Mouse (Mus musculus) cerebellum, postnatal 4 days (tissue): ENCODE results near the gene Cdh4.
A peak's percentile ranks its signal among the peaks of the same experiment; 100 is the strongest.

Experiments
- DNase-seq, 2 experiments: peaks; one replicate each; pipeline ENCODE4 v3.0.0; 2022; ENCODE audit warnings: low spot score in 2 of 2, mixed read lengths in 1 of 2

The Cdh4 gene

DNA sequence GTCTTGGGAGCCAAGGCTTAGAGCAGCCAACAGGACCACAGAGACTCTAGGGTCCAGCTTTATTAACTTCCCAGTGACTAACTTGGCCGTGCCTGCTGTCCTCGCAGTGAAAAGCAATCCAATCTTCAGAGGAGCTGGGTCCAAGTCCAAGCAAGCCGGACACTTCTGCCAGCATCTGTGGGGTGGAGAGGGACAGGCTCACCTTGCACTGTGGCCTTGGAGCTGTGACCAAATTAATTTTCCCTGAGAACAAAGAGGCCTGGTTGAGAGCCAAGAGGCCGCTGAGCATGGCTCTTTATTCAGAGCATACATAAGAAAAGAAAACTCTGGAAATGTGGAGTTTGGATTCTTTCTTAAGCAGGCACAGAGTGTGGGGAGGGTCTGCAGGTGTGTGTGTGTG, 152.8 kb downstream of the Cdh4 start:
- no peak for DNase-seq

DNA sequence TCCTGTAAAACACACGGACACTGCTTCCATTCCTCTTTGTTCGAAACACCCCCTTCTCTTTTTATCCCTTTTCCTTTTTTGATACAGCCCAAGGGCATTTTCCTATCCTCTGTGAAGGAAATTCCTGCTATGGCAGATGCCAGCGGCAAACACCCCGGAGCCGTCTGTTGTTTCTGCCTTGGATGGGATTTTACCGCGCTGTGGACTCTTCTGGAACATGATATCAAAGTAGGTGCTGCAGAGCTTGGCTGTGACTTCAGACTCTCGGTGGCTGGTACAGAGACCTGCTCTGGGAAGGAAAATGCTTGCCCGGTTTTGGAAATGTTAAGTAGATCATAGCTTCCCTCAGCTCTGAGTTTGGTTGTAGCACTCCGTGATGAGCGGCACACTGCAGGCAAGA, 156.7 kb downstream of the Cdh4 start:
- DNase-seq = no peak

DNA sequence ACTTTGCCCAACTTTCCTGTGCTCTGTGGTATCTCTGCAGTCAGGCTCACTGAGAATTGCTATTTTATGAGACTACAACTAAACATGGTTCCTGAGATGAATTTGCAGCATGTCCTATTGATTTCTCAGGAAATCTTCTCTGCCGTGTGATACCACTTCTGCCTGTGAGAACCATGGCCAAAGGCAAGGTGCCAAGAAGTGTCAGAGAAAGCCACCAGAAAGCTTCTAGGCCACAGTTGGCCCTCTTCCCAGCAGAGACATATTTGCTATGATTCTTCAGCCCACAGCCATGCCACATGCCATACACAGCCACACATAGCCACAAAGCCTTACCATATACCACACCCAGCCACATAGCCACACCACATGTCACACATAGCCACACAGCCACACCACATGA, 157.7 kb downstream of the Cdh4 start:
- DNase-seq = peak in 1 of 2 experiments; percentile 36

DNA sequence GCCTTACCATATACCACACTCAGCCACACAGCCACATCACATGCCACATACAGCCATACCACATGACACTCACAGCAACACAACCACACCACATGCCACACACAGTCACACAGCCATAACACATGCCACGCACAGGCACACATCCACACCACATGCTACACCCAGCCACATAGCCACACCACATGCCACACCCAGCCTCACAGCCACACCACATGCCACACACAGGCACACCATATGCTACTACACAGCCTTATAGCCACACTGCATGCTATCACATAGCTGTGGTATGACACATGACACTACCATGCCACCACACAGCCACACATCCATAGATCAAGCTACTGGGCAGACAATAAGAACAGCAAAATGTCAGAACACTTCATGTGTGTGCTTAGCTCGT, 158.1 kb downstream of the Cdh4 start:
- no peak for DNase-seq

DNA sequence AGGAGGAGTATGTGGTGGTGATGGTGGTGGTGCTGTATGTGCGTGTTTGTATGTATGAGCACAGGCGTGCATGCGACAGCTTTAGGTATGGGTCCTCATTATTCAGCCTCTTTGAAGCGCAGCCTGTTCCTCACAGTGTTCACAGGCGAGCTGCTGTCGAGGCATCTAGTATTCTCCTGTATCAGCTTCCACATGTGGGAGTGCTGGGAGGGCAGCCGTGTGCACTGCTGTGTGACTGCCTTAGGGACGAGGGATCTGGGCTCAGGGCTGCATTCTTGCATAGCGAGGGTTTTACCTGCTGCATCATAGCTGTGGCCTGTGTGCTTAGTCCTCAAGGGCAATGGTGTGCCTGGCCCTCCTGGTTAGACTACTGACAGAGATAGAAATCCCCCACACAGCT, 158.9 kb downstream of the Cdh4 start:
- no peak for DNase-seq

DNA sequence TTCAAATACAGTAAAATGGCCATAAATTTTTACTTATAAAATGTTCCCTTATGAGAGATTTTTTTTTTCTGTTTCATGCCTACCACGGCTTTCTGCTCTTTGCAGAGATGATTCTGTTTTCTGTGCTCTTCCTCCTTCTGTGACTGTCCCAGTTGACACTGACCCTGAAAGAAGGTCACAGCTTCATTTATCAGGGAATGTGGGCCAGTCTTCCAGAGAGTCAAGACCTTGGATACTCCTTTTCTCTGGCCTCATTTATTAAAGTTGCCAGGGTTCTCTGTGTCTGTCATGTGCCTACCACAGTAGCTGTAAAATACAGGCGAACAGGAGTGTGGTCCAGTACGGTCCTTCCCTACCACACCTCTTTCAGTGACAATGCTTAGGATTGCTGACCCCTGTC, 162.5 kb downstream of the Cdh4 start:
- no peak for DNase-seq

DNA sequence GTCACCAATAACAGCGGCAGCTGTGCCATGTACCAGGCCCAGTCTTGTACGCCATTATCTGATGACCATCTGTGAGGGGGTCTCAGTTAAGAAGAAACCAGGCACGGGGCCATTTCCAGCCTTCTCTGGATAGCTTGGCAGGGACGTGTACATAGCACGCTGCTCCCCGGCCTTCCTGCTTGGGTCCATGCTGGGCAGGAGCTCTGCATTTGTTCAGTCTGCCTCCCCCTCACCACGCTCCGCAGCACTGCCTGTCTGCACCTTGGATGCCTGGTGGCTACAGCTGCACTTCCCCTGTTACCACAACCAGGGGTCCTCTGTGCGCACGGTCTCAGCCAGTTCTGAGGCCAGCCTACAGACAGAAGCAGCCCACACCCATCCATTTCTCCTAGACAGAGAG, 163.0 kb downstream of the Cdh4 start:
- DNase-seq = peak in 1 of 2 experiments; percentile 53

DNA sequence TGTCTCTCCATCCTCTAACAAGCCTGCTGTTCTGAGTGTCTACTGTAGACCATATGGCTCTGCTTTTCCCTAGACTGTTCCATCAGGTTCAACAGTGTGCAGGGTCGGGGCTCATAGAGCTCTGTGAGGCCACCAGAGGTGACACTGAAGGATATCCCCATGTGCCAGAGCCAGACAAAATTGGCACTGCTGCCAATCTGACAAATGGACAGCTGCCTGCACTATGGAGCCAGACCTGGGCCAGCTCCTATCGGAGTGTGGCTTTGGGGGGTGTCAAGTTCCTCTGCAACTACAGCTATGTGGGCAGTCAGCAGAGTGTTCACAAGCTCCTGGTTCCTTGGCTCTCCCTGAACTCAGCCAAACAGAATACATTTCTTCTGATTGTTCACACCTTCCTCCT, 164.1 kb downstream of the Cdh4 start:
- peak in 1 of 2 experiments; percentile 35 for DNase-seq

DNA sequence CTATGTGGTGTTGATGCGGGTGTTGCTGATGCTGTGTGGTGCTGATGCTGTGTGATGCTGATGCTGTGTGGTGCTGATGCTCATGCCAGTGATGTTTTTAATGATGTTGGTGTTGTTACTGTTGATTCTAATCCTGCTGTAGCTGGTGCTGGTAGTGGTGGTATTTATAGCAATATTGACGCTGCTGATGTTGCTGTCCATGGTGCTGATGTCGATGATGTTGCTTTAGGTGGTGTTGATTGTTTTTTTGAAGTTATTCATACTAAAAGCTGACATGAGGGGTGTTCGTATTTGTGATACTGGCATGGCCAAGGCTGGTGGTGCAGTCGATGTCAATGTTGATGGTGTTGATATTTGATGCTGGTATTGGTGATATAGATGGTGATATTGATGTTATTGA, 173.7 kb downstream of the Cdh4 start:
- DNase-seq = no peak

DNA sequence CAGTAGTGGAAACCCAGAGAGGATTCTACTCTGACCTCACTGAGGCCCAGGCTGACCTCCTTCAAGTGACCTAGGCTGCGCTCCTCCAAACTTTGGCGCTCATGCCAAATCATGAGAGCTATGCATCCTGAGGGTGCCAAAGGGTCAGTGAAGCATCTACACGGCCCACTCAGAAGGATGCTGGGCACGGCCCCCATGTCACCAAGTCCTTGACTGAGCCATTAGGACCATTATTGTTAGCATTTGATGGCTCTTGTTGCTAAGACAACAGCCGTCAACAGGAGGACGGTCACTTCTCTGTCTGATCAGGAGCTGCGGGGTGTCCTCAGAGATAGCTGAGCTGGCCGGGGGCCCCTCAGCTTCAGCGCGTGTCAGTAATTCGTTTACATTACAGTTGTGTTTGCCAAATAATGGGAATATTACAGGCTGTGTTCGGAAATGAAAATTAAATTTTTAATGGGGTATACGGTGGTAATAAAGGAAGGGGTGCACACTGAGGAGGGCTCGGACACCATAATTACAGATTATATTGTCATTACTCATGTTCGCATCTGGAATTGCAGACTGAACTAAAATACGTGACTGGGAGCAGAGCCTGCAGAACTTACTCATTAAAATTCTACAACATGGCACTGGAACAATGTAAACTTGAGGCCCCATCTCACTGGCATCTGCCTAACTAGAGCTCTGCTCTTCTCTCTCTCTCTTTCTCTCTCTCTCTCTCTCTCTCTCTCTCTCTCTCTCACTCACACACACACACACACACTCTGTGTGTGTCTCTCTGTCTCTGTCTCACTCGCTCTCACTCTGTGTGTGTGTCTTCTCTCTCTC, 181.6 kb downstream of the Cdh4 start:
- DNase-seq = no peak

DNA sequence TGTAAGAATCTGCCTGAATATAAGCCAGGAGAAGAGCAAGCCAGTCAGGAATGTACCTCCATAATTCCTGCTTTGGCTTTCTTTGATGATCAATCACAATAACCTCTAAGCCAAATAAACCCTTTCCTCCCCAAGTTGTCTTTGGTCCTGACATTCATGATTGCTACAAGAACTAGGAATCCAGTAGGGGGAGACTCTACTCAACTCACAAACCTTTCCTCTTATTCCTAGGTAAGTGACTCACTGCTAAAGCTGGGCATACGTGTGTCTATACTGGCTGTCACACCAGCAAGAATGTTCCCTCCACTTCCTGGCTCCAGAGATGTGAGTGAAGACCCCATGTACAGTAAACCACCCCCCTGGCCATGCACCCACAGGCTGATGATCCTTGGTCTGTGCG, 185.3 kb downstream of the Cdh4 start:
- no peak for DNase-seq

DNA sequence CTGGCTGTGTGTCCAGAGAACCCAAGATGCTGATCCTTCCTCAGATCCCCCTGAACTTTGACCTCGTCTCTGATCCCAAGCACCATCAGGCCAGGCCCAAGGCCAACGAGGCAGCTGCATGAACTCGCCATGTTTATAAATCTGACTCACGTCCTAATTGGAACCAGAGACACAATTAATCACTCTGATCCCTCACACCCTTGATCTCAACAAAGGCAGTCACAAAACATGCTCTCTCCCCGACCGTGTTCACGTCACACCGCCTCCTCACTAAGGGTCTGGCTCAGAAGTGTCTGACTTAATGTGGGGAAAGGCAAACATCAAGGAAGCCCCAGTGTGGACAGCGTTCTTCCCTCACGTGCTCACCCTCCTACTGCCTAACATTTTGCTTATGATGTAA, 188.5 kb downstream of the Cdh4 start:
- DNase-seq = no peak

DNA sequence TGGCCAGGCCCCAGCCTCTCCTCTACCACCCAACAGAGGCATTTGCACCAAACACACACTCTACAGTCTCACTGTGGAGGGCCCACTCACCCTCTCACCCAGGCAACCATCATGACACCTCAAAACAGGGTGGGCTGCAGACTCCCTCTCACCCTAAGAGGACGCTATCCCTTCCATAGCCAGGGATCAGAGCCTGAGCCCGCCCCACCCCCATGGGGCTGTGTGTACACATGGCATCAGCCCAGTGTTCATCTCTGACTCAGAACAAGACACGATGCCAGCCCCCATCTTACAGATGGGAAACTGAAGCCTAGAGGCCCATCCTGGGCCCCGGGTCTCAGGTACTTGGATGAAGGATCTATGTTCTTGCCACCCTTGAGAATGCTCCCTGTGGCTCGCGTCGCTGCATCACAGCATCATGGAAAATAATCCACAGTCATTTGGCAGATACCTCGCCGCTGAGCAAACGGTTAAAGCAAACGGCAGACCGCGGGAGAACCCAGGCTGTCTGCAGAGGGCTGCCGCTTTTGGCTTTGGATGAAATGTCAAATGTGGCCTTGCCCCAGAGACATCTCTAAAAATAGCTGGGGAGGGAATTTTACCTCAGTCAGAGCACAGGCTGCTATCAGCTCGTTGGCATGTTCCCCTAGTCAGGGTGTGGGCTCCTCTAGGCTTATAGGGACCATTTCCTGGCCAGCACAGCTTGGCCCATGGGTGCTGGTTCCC, 198.5 kb downstream of the Cdh4 start:
- DNase-seq = no peak

DNA sequence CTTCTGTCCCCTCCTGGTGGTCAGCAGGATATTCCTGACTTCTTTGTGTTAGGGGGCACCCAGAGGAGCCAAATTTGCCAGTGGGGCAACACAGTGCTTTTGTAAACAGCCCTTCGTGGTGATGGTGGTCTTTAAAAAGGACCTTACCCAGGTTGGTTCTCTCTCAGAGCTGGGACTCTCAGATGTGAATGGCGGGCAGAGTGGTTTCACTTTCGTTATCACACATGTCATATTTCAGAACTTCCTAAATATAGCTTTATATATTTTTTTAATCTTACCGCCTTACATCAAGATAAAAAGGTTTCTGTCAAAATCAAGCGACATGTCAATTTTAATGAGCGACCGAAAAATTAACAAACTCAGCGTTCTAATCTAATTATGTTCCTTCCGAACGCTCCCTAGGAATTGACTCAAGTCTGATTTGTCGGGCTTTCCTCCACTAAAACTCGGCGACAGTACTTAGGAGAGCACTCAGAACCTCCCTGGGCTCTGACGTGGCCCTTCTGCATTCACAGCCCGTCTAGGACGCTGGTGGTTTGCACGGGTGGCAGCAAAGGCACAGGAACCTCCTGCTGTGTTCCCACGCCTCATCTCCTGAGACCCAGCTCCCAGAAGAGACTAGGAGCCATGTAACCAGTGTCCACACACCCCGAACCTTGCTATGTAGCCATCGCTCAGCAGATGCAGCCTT, 206.5 kb downstream of the Cdh4 start:
- DNase-seq = no peak

DNA sequence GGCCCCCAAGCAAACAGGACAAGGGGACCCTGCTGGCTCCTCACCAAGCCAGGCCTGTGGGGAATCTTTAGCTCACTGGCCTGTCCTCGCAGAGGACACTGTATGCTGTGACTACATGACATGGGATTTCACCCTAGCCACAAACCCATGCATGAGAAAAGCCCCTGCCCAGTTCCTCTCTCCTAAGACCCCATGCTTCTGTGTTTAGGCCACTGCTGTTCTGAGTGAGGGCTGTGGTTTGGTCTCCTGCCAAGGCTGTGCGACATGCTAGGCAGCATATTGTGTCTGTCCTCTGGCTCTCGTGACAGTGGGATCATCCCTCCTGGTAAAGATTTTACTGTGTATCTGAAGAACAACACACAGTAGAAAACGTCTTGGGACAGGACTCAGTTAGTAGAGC, 207.1 kb downstream of the Cdh4 start:
- DNase-seq = peak in 1 of 2 experiments; percentile 28

DNA sequence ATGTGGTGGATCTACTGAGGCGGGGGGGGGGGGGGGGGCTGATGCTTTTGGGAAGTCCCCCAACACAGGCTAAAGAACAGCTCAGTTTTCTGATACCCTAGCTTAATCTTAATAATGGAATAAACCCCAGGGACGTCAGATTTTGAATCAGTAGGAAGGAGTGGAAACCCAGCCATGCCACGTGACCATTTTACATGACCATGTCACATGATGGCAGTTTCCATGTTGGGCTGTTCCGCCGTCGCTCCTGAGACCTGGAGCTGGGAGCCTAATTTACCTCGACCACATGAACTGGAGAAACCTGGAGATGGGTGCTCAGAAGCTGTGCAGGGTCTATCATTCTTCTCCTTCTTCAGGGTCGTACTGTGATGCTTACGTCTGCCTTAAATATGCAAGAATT, 207.9 kb downstream of the Cdh4 start:
- DNase-seq = no peak

DNA sequence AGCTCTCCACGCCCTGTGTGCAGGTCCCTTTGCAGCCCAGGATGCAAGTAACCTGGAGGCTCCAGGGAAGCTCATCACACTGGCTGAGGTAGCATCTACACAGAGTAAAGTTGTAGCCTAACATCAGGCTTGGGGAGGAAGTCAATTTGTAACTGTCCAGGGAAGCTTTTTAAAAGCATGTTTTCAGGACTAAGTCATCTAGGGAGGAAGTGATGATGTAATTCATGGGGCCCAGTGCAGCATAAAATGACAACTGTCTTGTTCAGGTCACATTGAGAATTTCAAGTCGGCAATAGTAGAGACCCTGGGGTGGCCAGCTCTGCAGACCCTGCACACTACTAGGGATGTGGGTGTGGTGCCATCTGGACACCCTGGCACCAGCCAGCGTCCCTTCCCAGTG, 213.3 kb downstream of the Cdh4 start:
- DNase-seq = no peak

DNA sequence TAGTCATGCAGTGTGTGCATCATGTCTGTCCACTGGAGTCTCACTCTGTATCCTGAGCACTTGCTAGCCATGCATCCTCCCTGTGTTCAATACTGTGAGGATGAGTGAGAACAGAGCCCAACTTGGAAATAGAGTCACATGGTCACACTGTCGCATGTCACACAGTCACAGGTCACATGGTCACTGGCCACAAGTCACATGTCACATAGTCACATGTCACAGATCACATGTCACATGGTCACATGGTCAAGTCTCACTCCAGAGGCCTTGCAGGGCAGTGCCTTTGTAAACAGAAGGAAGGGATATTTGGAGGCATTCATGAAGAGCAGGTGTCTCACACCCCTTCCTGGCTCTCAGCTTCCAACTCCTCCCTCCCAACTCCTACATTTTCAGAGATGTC, 217.0 kb downstream of the Cdh4 start:
- DNase-seq = no peak

DNA sequence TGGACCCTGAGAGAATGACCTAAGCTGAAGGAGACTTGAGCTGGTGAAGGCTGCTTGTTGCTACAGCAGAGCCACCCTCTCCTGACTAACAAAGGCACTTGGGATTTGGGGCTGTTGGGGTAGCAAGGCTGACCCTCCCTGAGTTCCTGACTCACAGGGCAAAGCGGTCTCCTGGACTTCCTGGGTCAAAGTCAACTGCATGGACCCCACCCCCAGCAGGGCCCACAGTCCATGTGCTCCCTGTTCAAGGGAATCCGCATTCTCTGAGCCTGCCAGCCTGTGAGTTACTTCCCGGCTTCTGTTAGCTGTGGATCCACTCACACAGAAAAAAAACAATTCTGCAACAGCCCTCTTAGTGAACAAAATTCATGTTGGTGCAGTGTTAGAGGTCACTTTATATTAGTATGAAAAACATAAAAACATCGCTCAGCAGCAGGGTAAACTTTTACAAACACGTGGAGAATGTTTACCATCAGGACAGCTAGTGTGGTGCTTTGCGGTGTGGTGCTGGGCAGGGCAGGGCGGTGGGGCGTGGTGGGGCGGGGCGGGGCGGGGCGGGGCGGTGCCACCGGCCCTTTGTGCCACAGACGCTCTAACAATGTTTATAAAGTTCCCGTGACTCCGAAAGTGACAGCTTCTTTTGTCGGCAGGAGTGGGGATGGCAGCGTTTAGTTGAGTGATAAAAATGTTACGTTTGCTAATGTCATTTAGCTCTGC, 219.9 kb downstream of the Cdh4 start:
- no peak for DNase-seq

DNA sequence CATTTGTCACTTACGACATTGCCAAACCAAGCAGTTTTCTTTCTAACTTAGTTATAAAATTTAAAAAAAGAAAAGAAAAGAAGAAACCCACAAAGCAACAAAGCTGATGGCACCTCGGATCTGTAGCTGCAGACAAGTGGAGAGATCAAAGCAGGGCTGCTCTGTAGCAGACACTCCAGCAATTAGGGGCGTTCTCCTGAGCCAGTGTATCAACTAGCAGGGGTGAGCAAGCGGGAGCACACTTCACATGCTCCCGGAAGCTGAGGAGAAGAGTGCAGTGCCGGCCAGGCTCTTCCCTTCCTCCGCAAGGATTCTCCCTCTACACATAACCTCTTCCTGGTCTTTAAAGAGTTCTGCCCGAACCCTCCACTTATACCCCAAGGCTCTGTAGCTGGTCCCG, 220.5 kb downstream of the Cdh4 start:
- no peak for DNase-seq

DNA sequence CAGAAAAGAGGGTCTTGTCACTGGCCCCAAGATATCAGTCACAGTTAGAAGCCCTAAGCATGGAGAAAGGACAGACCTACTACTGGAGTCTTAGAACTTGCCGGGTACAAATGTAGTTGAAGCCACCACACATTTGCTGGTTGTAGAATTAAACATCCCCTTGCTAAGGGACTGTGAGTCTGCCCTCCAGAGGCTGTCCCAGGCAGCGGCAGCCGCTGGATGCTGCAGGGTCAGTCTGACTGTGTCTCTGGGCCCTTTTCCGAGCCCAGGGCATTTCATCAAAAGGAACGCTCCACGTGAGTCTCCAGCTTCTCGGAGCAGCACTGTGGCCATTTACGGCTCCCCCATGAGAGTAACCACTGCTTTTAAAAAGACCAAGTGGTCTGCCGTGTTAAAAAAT, 221.4 kb downstream of the Cdh4 start:
- DNase-seq = peak in 1 of 2 experiments; percentile 24

DNA sequence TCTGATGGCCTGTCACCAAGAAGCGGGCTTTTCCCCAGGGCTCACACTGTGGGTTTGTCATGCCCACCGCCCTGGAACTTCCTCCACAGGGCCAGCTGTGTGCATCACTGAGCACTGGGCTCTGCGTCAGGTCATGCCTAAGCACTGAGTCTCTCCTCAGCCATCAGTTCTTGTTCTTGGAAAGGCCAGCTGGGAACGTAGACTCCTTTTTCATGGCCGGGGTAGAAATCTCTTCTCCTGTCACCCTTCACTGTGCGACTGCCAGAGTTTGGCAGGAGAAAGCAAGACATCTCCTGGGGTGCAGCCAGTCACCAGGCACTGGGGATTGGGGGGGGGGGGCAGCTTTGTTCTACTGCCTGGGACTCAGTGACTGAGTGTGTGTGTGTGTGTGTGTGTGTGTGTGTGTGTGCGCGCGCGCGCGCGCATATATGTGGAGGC, 222.0 kb downstream of the Cdh4 start:
- DNase-seq = peak in 1 of 2 experiments; percentile 13
